Mouse (Mus musculus): ENCODE results near the gene Zfp553.

- no peak for TF ChIP-seq POLR2A (IDR thresholded peaks at IDR 0.05; ENCODE audit: insufficient read length, low read depth)
- TF ChIP-seq REST (IDR thresholded peaks at IDR 0.05; ENCODE audit: insufficient read depth, insufficient read length): no peak
- TF ChIP-seq TCF12 (IDR thresholded peaks at IDR 0.05; ENCODE audit: insufficient read depth, poor library complexity, severe bottlenecking): no peak
- no peak for TF ChIP-seq USF1 (IDR thresholded peaks at IDR 0.05; ENCODE audit: low read depth)
- no peak for TF ChIP-seq MYOD1 (IDR thresholded peaks at IDR 0.05; ENCODE audit: control insufficient read depth in 1 of 3, insufficient read length in 2 of 3, low read depth in 2 of 3)
- TF ChIP-seq MYOG (IDR thresholded peaks at IDR 0.05; ENCODE audit: control insufficient read depth in 1 of 3, insufficient read depth in 1 of 3, insufficient read length in 2 of 3, low read depth in 2 of 3): no peak
- TF ChIP-seq MAX (IDR thresholded peaks at IDR 0.05; ENCODE audit: low read depth): no peak
- TF ChIP-seq CEBPB (IDR thresholded peaks at IDR 0.05; ENCODE audit: insufficient read depth, poor library complexity, severe bottlenecking): no peak
- no peak for TF ChIP-seq E2F4 (IDR thresholded peaks at IDR 0.05; ENCODE audit: insufficient read depth)
Observed at GRCm38 (mm10) chr7:127278311-127278710, 45.5 kb downstream of the Zfp553 start.

All from myocyte (in vitro differentiated cells).